Mouse (Mus musculus) hindbrain, embryonic 13.5 days (tissue): ENCODE measurements around the gene Stx7. TPM values are rescaled to one million over a fixed set of nuclear protein-coding genes. Genes with fewer than 3 reads are reported as not detected.

Source experiments
- ATAC-seq: fragments of 200-750 bp; cut with Nextera tagmentation; 2 replicates; pipeline ENCODE4 v1.8.0; 2017; ENCODE audit warnings: moderate TSS enrichment; ENCODE audit not compliant: low FRiP score
- H3K27ac ChIP-seq: fragments of 300-500 bp; sonication (generic); 2 replicates; pipeline ENCODE4 v1.5.1; 2015; ENCODE audit warnings: inconsistent platforms, mild to moderate bottlenecking, moderate library complexity
- H3K27me3 ChIP-seq: fragments of 300-500 bp; sonication (generic); 2 replicates; pipeline ENCODE4 v1.6.1; 2015; ENCODE audit warnings: mild to moderate bottlenecking, inconsistent platforms
- H3K36me3 ChIP-seq: fragments of 300-500 bp; sonication (generic); 2 replicates; pipeline ENCODE4 v1.6.1; 2015; ENCODE audit warnings: mild to moderate bottlenecking, inconsistent platforms
- H3K4me1 ChIP-seq: fragments of 300-500 bp; sonication (generic); replicated peaks from 2 replicates; pipeline ENCODE4 v1.6.1; 2015; ENCODE audit warnings: inconsistent platforms
- H3K4me2 ChIP-seq: fragments of 300-500 bp; sonication (generic); 2 replicates; pipeline ENCODE4 v1.6.1; 2015; ENCODE audit warnings: inconsistent platforms, mild to moderate bottlenecking, moderate library complexity
- H3K4me3 ChIP-seq: fragments of 300-500 bp; sonication (generic); 2 replicates; pipeline ENCODE4 v1.5.1; 2015; ENCODE audit warnings: mild to moderate bottlenecking, inconsistent platforms
- H3K9ac ChIP-seq: fragments of 300-500 bp; sonication (generic); 2 replicates; pipeline ENCODE4 v1.6.1; 2015; ENCODE audit warnings: mild to moderate bottlenecking, inconsistent platforms
- H3K9me3 ChIP-seq: fragments of 300-500 bp; sonication (generic); 2 replicates; pipeline ENCODE4 v1.6.1; 2016; ENCODE audit warnings: inconsistent platforms
- WGBS: fragments of 180-500 bp; shearing (Covaris S2); methylation state at CpG from one replicate; pipeline ENCODE4 v1.1.7; 2015; 5-methylcytosine and 5-hydroxymethylcytosine counted together
- polyA plus RNA-seq: library from polyadenylated mRNA; unstranded; fragments of >200 nt; fragmentation: Nextera tagmentation; extraction: Ambion mirVana; gene quantifications from 2 replicates; pipeline ENCODE4 v1.2.1, GENCODE M21; 2015

The Stx7 gene
- polyA plus RNA-seq, 1 experiment from 2014 or later = 279 TPM

DNA sequence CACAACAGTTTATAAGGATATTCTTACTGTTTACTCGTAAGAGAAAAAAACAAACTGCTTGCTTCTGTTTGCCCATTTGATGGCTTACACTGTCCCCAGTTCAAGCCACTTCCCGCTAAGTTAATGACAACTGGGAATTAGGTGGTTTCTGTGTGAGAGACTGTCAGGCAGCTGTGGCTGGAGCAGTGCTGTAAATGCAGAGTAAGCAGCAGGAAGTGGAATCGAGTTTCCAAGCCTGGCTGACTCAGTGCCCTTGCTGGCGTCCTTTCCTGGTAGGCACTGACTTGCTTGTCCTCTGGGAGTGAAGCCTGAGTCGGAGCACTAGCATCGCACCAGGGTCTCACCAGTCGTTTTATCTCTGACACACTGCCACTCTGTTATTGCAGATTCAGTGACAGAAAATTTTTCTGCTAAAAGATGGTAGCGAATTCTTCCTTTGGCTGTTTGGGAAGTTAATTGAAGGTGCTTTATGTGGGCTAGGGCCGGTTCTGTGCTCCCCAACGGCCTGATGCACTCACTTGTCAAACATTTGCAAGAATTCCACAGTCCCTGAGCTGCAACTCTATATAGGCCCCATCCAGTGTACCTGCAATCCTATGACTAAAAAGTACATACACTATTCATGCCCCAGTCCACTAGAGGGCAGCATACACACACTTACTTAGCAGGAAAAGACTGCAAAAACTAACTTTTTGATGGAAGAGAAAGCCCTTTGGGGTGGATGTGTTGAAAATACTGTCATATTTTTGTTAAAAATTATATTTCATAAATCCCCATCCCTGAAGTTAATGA lies 24.3 kb downstream of the Stx7 start:
- H3K4me3 ChIP-seq = no peak overlapping the region
- WGBS = 47% methylated on average over 10 of the region's 10 CpGs
- H3K36me3 ChIP-seq = 0 out of 2 replicates have a peak, but pooled peaks cover 3% of the 10 kb centered on the region
- no peak overlapping the region for H3K9ac ChIP-seq
- H3K9me3 ChIP-seq = no peaks in the 10 kb centered on the region
- ATAC-seq = peak; percentile 77; the same call in 1 of the 2 replicates
- no peaks in the 10 kb centered on the region for H3K4me1 ChIP-seq
- no peaks in the 10 kb centered on the region for H3K27me3 ChIP-seq
- H3K4me2 ChIP-seq = no peak overlapping the region
- H3K27ac ChIP-seq = no peak overlapping the region

DNA sequence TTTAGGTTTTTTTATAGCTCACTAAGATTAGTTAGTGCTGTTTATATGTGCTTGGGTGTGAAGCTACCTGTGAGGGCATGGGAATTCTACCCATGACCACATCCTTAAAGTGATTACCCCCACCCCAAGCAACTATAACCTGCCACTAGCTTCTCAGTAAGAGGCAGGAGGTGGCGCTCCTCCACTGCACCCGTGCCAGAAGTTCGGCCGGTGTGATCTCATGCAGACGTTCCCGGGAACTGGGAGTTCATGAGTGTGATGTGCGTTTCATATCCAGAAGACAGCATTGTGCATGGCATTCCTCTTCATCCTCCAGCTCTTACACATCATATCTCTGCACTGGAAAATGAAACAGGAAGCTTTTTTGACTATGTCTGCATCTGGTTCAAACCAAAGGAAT lies 41.3 kb downstream of the Stx7 start:
- 61% methylated on average over 7 of the region's 7 CpGs for WGBS
- ATAC-seq = no peak
- no peak overlapping the region for H3K27ac ChIP-seq
- no peaks in the 10 kb centered on the region for H3K9me3 ChIP-seq
- no peaks in the 10 kb centered on the region for H3K4me1 ChIP-seq
- H3K27me3 ChIP-seq = no peaks in the 10 kb centered on the region
- H3K4me3 ChIP-seq = no peak overlapping the region
- H3K36me3 ChIP-seq = peaks cover 37% of the 10 kb centered on the region
- H3K9ac ChIP-seq = no peak overlapping the region
- H3K4me2 ChIP-seq = no peak overlapping the region

DNA sequence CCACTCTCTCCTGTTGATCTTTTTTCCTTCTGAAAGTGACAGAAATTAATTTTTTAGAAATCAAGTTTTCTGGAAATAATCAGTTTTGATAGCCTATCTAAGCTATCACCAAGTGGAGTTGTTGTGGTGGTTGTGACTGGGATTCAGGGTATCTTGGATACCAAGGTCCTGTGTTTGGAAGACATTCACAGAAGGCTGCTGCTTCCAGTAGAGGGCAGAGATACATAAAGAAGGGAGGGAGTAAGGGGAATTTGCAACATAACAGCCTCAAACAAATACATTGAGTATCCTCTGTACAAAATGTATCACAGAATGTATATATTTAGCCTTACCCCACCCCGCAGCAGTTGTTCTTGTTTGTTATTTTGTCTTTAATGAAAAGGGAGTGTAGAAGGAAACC lies 42.9 kb downstream of the Stx7 start:
- Histone ChIP-seq H3K27ac (no peak overlapping the region), H3K36me3 (peaks cover 22% of the 10 kb centered on the region), H3K4me1 (no peaks in the 10 kb centered on the region), H3K4me2 (no peak overlapping the region), H3K27me3 (no peaks in the 10 kb centered on the region), H3K9me3 (0 out of 2 replicates have a peak, but pooled peaks cover 9% of the 10 kb centered on the region), H3K4me3 (no peak overlapping the region), H3K9ac (no peak overlapping the region)
- WGBS = 59% methylated on average over 1 of the region's 1 CpGs
- ATAC-seq = 0 out of 2 replicates have a peak, but pooled peaks have one; percentile 52

DNA sequence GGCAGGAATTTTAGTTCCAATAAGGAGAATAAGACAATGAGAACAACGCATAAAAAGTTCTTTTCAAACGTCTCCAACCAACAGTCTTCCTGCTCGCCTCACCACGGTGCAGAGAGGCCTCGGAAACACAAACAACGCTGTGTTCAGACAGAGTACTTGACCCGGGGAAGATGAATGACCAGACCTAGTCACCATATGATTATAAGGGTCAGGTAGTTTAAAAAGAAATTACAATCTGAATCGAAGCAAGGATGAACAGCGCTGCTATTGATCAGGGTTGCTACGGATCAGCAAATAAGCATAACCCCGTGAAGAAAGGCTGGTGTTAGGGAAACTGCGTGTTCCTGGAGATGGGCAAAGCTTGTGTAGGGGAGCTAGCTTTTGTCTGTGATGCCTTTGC lies 50.2 kb downstream of the Stx7 start:
- peaks cover 17% of the 10 kb centered on the region for H3K27me3 ChIP-seq
- no peaks in the 10 kb centered on the region for H3K36me3 ChIP-seq
- H3K4me1 ChIP-seq = 0 out of 2 replicates have a peak, but pooled peaks cover 4% of the 10 kb centered on the region
- no peak overlapping the region for H3K4me3 ChIP-seq
- H3K9me3 ChIP-seq = 0 out of 2 replicates have a peak, but pooled peaks cover 9% of the 10 kb centered on the region
- WGBS = 11% methylated on average over 12 of the region's 12 CpGs
- H3K27ac ChIP-seq = no peak overlapping the region
- 0 out of 2 replicates have a peak, but pooled peaks have one; percentile 39 for ATAC-seq
- no peak overlapping the region for H3K9ac ChIP-seq
- H3K4me2 ChIP-seq = no peak overlapping the region

DNA sequence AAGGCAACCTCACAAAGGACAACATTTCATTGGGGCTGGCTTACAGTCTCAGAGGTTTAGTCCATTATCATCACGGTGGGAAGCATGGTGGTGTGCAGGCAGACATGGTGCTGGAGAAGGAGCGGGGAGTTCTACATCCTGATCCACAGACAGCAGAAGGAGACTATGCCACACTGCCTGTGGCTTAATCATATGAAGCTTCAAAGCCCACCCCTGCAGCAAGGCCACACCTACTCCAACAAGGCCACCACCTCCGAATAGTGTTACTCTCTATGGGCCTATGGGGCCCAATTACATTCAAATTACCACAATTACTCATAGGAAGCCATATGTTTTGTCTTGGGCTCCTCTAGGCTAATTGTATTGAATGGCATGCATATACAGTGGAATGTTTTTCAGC lies 51.0 kb downstream of the Stx7 start:
- Histone ChIP-seq H3K27ac (no peak overlapping the region), H3K9me3 (0 out of 2 replicates have a peak, but pooled peaks cover 9% of the 10 kb centered on the region), H3K9ac (no peak overlapping the region), H3K4me3 (no peak overlapping the region), H3K4me2 (no peak overlapping the region), H3K27me3 (peaks cover 17% of the 10 kb centered on the region), H3K4me1 (0 out of 2 replicates have a peak, but pooled peaks cover 4% of the 10 kb centered on the region), H3K36me3 (no peaks in the 10 kb centered on the region)
- 42% methylated on average over 3 of the region's 3 CpGs for WGBS
- peak; percentile 24; the same call in 1 of the 2 replicates for ATAC-seq

DNA sequence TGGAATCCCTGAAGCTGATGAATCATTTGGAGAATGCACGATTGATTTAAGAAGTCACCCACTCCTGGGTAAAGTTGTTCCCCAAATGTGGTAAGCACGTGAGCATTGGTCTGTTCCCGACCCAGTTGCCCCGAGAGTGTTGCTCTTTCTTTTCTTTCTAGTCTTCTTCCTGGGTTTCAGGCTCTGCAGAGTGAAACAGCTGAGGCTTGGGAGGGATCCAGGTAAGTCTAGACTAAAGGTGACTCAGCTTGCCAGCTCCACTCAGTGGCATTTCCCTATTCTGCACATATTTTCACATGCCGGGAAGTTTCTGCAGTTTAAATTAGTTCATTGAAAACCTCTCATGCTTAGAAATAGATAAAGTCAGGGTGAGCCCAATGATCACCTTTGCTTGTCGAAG lies 61.0 kb downstream of the Stx7 start:
- Histone ChIP-seq H3K36me3 (no peaks in the 10 kb centered on the region), H3K27ac (no peak overlapping the region), H3K9me3 (no peaks in the 10 kb centered on the region), H3K4me2 (no peak overlapping the region), H3K9ac (no peak overlapping the region), H3K27me3 (0 out of 2 replicates have a peak, but pooled peaks cover 3% of the 10 kb centered on the region), H3K4me1 (no peaks in the 10 kb centered on the region), H3K4me3 (no peak overlapping the region)
- ATAC-seq = no peak
- 88% methylated on average over 6 of the region's 6 CpGs for WGBS

DNA sequence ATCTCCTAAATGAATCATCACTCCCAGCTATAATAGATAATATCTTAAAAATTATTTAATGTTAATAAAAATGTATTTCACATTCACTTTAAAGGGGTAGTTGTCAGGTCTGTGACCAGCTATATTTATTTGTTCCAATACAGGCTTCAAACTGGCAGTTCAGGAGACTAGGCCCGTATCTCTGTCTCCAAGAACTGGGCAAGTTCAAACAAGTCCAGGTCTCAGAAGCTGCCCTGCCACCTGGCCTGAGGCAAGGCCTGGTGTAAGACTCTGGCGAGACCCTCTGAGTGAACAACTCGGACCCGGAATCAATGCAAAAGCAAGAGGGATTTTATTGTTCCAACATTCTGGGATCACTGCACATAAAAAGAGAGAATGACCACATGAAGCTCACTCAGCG lies 64.2 kb downstream of the Stx7 start:
- 0 out of 2 replicates have a peak, but pooled peaks cover 3% of the 10 kb centered on the region for H3K27me3 ChIP-seq
- H3K4me3 ChIP-seq = no peak overlapping the region
- ATAC-seq = no peak
- no peaks in the 10 kb centered on the region for H3K36me3 ChIP-seq
- no peak overlapping the region for H3K4me2 ChIP-seq
- H3K27ac ChIP-seq = no peak overlapping the region
- H3K9me3 ChIP-seq = no peaks in the 10 kb centered on the region
- WGBS = 59% methylated on average over 5 of the region's 5 CpGs
- no peaks in the 10 kb centered on the region for H3K4me1 ChIP-seq
- H3K9ac ChIP-seq = no peak overlapping the region

DNA sequence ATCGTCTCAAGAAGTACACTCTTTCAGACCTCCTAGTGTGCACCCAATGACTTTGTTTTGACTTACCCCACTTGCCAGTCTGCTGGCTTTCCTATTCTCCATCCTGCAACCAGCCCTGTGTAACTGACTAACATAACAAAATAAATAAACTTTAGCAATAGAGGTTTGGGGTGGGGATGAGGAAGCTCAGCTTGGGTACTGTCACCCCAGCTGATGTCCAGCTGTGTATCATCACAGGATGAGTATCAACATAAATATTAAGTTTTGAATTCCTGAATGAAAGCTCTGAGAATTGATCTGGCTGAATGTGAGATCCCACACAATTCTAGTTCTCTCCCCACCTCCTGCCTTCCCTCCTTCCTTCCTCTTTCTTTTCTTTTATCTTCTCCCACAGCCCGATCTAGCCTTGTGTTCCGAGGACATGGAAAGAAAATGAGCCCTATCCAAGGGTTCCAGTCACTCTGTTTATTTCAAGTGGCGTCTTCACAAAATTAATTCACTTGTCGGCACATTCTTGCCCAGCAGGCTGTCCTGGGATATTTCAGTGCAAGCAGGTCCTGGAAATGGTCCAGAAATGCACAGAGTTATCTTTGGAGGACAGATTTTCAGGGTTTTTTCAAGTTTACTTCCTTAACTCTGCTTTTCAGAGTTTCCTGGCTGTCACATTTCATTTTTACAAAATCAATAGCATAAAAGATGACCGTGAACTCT lies 68.6 kb downstream of the Stx7 start:
- Histone ChIP-seq H3K9ac (no peak overlapping the region), H3K9me3 (no peaks in the 10 kb centered on the region), H3K36me3 (no peaks in the 10 kb centered on the region), H3K4me3 (no peak overlapping the region), H3K4me2 (no peak overlapping the region), H3K27me3 (peaks cover 26% of the 10 kb centered on the region), H3K27ac (no peak overlapping the region), H3K4me1 (no peaks in the 10 kb centered on the region)
- 64% methylated on average over 6 of the region's 6 CpGs for WGBS
- ATAC-seq = no peak

DNA sequence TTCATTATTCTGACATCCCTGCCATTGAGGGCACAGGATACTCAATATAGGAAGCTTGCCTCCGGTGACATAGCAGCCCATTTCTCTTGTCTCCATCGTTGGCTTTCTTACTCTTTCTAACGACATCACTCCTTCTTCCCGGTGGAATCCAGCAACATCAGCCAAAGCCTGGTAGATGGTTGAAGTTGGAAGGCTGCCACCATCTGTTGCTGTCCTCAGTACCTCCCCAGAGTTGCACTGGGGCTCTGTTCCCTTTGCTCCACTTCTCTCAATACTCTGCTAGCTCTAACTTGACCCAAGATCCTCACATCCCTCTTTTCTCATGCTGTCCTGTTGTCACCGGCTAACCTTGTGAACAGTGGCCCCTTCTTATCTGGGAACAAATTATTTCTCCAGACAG lies 71.8 kb downstream of the Stx7 start:
- H3K36me3 ChIP-seq = no peaks in the 10 kb centered on the region
- no peak overlapping the region for H3K27ac ChIP-seq
- no peak overlapping the region for H3K9ac ChIP-seq
- H3K4me3 ChIP-seq = no peak overlapping the region
- no peak overlapping the region for H3K4me2 ChIP-seq
- whole genome bisulfite sequencing = 89% methylated on average over 5 of the region's 5 CpGs
- no peaks in the 10 kb centered on the region for H3K9me3 ChIP-seq
- no peak for ATAC-seq
- H3K27me3 ChIP-seq = peaks cover 51% of the 10 kb centered on the region
- H3K4me1 ChIP-seq = peaks cover 19% of the 10 kb centered on the region

DNA sequence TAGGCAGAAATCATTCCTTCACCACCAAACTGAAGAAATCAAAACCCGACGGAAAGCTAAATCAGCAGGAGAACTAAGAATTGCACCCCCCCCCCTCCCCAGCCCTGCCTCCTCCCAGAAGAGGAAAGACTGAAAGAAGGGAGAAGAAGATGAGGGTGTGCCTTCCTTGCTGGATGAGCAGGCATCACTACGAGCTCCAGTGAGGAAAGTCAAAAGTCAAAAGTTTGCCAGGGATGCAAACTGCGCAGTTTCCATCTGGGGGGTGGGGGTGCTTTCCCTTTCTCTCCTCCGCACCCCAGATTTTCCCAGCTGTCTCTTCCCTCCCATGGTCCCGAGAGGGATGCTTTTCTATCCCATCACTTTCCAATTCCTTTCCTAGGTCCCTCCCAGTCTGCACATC lies 73.8 kb downstream of the Stx7 start:
- no peak overlapping the region; the same call in 1 of the 2 replicates for H3K9ac ChIP-seq

DNA sequence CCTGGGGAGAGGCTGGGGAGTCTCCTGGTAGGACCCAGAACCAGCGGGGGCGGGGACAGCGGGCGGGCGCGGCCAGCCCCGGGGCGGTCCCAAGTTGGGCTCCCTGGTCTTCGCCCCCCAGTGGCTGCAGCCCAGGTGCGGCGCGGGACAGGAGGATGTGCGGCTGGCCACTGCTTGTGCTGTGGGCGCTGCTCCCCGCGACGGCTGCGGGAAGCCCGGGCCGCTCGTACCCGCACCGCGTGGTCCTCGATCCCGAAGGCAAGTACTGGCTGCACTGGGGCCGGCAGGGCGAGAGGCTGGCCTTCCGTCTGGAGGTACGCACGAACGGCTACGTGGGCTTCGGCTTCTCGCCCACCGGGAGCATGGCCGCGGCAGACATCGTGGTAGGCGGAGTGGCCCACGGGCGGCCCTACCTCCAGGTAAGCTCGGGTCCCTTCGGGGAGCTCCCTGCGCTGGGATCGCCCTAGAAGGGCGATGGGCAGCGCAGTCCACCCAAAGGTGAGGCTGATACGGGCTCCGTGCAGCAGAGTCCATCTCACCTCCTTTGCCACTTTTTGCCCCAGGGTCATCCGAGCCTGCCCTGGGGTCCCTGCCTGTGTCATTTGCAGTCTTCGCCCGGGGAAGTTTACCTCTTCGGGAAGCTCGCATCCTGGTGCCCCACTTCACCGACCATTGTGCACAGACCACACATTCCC lies 74.5 kb downstream of the Stx7 start, which contains the start of gene Moxd1:
Gene Moxd1 (plus strand): TSS at position 69 of the 695 bp plus-strand sequence.
- peak within 1 kb of the TSS; percentile 88 for H3K4me2 ChIP-seq
- peak; percentile 68 for ATAC-seq
- WGBS = 1% methylated on average over 54 of the region's 56 CpGs
- H3K27ac ChIP-seq = no peak within 1 kb of the TSS
- H3K9me3 ChIP-seq = no peaks in the 10 kb centered on the region
- peaks cover 19% of the 10 kb centered on the region for H3K4me1 ChIP-seq
- H3K4me3 ChIP-seq = peak within 1 kb of the TSS; percentile 51
- peak within 1 kb of the TSS; percentile 66 for H3K9ac ChIP-seq
- no peaks in the 10 kb centered on the region for H3K36me3 ChIP-seq
- H3K27me3 ChIP-seq = peaks cover 58% of the 10 kb centered on the region

More for the DNA sequence above, 73.8 kb downstream of the Stx7 start:
- H3K27ac ChIP-seq = no peak overlapping the region
- H3K36me3 ChIP-seq = no peaks in the 10 kb centered on the region
- WGBS = 12% methylated on average over 6 of the region's 6 CpGs
- H3K27me3 ChIP-seq = peaks cover 56% of the 10 kb centered on the region
- peak overlapping the region; percentile 88 for H3K4me2 ChIP-seq
- ATAC-seq = no peak; the same call in 1 of the 2 replicates
- peaks cover 19% of the 10 kb centered on the region for H3K4me1 ChIP-seq
- peak overlapping the region; percentile 51 for H3K4me3 ChIP-seq
- H3K9me3 ChIP-seq = no peaks in the 10 kb centered on the region

DNA sequence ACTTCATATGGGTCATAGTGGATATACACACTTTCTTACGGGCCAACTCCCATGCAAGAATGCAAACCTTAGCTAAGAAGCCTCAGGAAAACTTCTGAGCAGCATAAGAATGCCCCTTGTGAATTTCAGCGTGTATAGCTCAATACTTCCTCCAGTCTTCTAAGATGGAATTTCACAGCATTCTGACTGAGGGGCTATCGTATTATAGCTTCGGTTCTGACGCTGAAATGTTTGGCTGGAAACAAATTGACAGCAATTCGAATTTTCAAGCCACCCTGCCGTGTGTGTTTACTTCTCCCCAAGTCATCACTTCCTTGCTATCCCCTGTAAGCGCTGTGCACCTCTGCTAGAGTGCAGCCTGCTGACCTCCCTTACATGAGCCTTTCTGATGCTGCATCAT lies 75.5 kb downstream of the Stx7 start:
- WGBS = 15% methylated on average over 8 of the region's 8 CpGs
- Histone ChIP-seq H3K4me1 (peaks cover 19% of the 10 kb centered on the region), H3K9ac (no peak overlapping the region), H3K27ac (no peak overlapping the region), H3K36me3 (no peaks in the 10 kb centered on the region), H3K9me3 (no peaks in the 10 kb centered on the region), H3K27me3 (peaks cover 56% of the 10 kb centered on the region), H3K4me3 (peak overlapping the region; percentile 51; the same call in 1 of the 2 replicates), H3K4me2 (peak overlapping the region; percentile 88; the same call in 1 of the 2 replicates)
- no peak for ATAC-seq
